Mouse (Mus musculus) liver, adult 2 months (tissue): ENCODE data around the gene Pigz. TPM values are rescaled to one million over a fixed set of nuclear protein-coding genes. Genes with fewer than 3 reads are reported as not detected.

ENCODE experiments used
- DNase-seq: peaks from one replicate; pipeline ENCODE4 v3.0.0-alpha.2; 2011; ENCODE audit warnings: low read depth, low spot score; ENCODE audit errors: extremely low read depth
- H3K27ac ChIP-seq: fragments of 200-500 bp; replicated peaks from 2 replicates; pipeline ENCODE4 v1.5.1; 2012; ENCODE audit warnings: low read depth, mild to moderate bottlenecking, control low read depth, inconsistent platforms, low read length; ENCODE audit not compliant: insufficient read depth
- H3K27me3 ChIP-seq: fragments of 200-500 bp; 2 replicates; pipeline ENCODE4 v1.6.1; 2012; ENCODE audit warnings: mild to moderate bottlenecking, moderate library complexity, low read length, inconsistent platforms; ENCODE audit not compliant: control insufficient read depth, insufficient read depth
- H3K36me3 ChIP-seq: fragments of 200-500 bp; 2 replicates; pipeline ENCODE4 v1.6.1; 2012; ENCODE audit warnings: low read length, inconsistent platforms; ENCODE audit not compliant: control insufficient read depth, insufficient read depth
- H3K4me1 ChIP-seq: fragments of 200-500 bp; 2 replicates; pipeline ENCODE4 v1.6.1; 2011; ENCODE audit warnings: low read length; ENCODE audit not compliant: control insufficient read depth, insufficient read depth
- H3K4me3 ChIP-seq: fragments of 200-500 bp; 2 replicates; pipeline ENCODE4 v1.5.1; 2011; ENCODE audit warnings: low read depth, mild to moderate bottlenecking, control low read depth, low read length, moderate library complexity; ENCODE audit not compliant: insufficient read depth
- H3K79me2 ChIP-seq: fragments of 200-500 bp; 2 replicates; pipeline ENCODE4 v1.6.1; 2012; ENCODE audit warnings: inconsistent platforms, mild to moderate bottlenecking, low read length, moderate library complexity; ENCODE audit not compliant: control insufficient read depth, insufficient read depth
- H3K9ac ChIP-seq: fragments of 200-500 bp; 2 replicates; pipeline ENCODE4 v1.6.1; 2012; ENCODE audit warnings: low read depth, mild to moderate bottlenecking, control low read depth, inconsistent platforms, low read length
- CTCF ChIP-seq: fragments of 200-500 bp; IDR thresholded peaks from 2 replicates; pipeline ENCODE4 v1.5.1; 2011; ENCODE audit warnings: low read depth, low read length, control low read depth
- POLR2A ChIP-seq: fragments of 200-500 bp; IDR thresholded peaks from 2 replicates; pipeline ENCODE4 v1.6.1; 2011; ENCODE audit warnings: low read length, control low read depth; ENCODE audit not compliant: insufficient read depth; ENCODE audit errors: extremely low read depth
- WGBS: fragments of 180-500 bp; shearing (Covaris S2); methylation state at CpG from one replicate; pipeline ENCODE4 v1.1.7; 2018; 5-methylcytosine and 5-hydroxymethylcytosine counted together
- polyA plus RNA-seq: library from polyadenylated mRNA; depleted of rRNA; stranded (reverse); fragments of >200 nt; gene quantifications from 2 replicates; pipeline ENCODE4 v1.2.3, GENCODE M21; 2012
- total RNA-seq: library from RNA; depleted of rRNA; stranded (reverse); fragments of >200 nt; gene quantifications from 2 replicates; pipeline ENCODE4 v1.2.3, GENCODE M21; 2014

Pigz gene
- total and polyA plus RNA-seq, 2 experiments: 0.18 to 0.33 TPM

- 13% methylated on average over 9 of the region's 9 CpGs for WGBS
- no peak overlapping the region for H3K4me3 ChIP-seq
Measured at GRCm38 (mm10) chr16:31906896-31907295, 26.8 kb upstream of the Pigz start.

GRCm38 (mm10) chr16:31908959-31909358, 24.7 kb upstream of the Pigz start:
- no peaks in the 10 kb centered on the region for H3K79me2 ChIP-seq
- H3K36me3 ChIP-seq: no peaks in the 10 kb centered on the region
- 74% methylated on average over 11 of the region's 11 CpGs for WGBS
- H3K27me3 ChIP-seq: no peaks in the 10 kb centered on the region
- no peak overlapping the region for H3K9ac ChIP-seq
- no peak overlapping the region for H3K27ac ChIP-seq
- TF ChIP-seq CTCF (no peak), POLR2A (no peak)
- no peak for DNase-seq
- H3K4me1 ChIP-seq: no peaks in the 10 kb centered on the region
- H3K4me3 ChIP-seq: no peak overlapping the region

More at GRCm38 (mm10) chr16:31906896-31907295, 26.8 kb upstream of the Pigz start:
- H3K27ac ChIP-seq: no peak overlapping the region
- no peaks in the 10 kb centered on the region for H3K4me1 ChIP-seq
- no peak for TF ChIP-seq CTCF
- TF ChIP-seq POLR2A: no peak
- H3K9ac ChIP-seq: no peak overlapping the region
- no peaks in the 10 kb centered on the region for H3K36me3 ChIP-seq
- no peak for DNase-seq
- H3K27me3 ChIP-seq: no peaks in the 10 kb centered on the region
- no peaks in the 10 kb centered on the region for H3K79me2 ChIP-seq

- no peaks in the 10 kb centered on the region for H3K79me2 ChIP-seq
- DNase-seq: no peak
- TF ChIP-seq CTCF (no peak), POLR2A (no peak)
- no peaks in the 10 kb centered on the region for H3K36me3 ChIP-seq
- H3K27ac ChIP-seq: no peak overlapping the region
- no peaks in the 10 kb centered on the region for H3K4me1 ChIP-seq
- no peak overlapping the region for H3K9ac ChIP-seq
- no peak overlapping the region for H3K4me3 ChIP-seq
- no peaks in the 10 kb centered on the region for H3K27me3 ChIP-seq
- 60% methylated on average over 10 of the region's 10 CpGs for WGBS
Measured at GRCm38 (mm10) chr16:31910281-31910847, 23.3 kb upstream of the Pigz start.

GRCm38 (mm10) chr16:31917776-31918175, 15.9 kb upstream of the Pigz start:
- peaks cover 6% of the 10 kb centered on the region for H3K4me1 ChIP-seq
- H3K9ac ChIP-seq: no peak overlapping the region
- H3K4me3 ChIP-seq: no peak overlapping the region
- TF ChIP-seq POLR2A: no peak
- no peak for TF ChIP-seq CTCF
- no peaks in the 10 kb centered on the region for H3K36me3 ChIP-seq
- WGBS: 18% methylated on average over 11 of the region's 11 CpGs
- DNase-seq: peak; percentile 41
- H3K27me3 ChIP-seq: no peaks in the 10 kb centered on the region
- no peaks in the 10 kb centered on the region for H3K79me2 ChIP-seq
- H3K27ac ChIP-seq: no peak overlapping the region

GRCm38 (mm10) chr16:31918248-31918724, 15.4 kb upstream of the Pigz start:
- no peaks in the 10 kb centered on the region for H3K36me3 ChIP-seq
- H3K27me3 ChIP-seq: no peaks in the 10 kb centered on the region
- no peak overlapping the region; the same call in 1 of the 2 replicates for H3K4me3 ChIP-seq
- no peak overlapping the region for H3K27ac ChIP-seq
- 3% methylated on average over 14 of the region's 14 CpGs for WGBS
- TF ChIP-seq POLR2A (no peak), CTCF (peak; percentile 83)
- H3K79me2 ChIP-seq: no peaks in the 10 kb centered on the region
- H3K4me1 ChIP-seq: peaks cover 6% of the 10 kb centered on the region
- H3K9ac ChIP-seq: peak overlapping the region; percentile 13; the same call in 1 of the 2 replicates
- peak; percentile 53 for DNase-seq

GRCm38 (mm10) chr16:31924368-31924767, 9.3 kb upstream of the Pigz start:
- H3K4me1 ChIP-seq: no peaks in the 10 kb centered on the region
- H3K4me3 ChIP-seq: no peak overlapping the region
- no peaks in the 10 kb centered on the region for H3K79me2 ChIP-seq
- no peaks in the 10 kb centered on the region for H3K27me3 ChIP-seq
- H3K36me3 ChIP-seq: no peaks in the 10 kb centered on the region
- WGBS: 81% methylated on average over 6 of the region's 6 CpGs
- no peak overlapping the region for H3K9ac ChIP-seq
- TF ChIP-seq CTCF: no peak
- TF ChIP-seq POLR2A: no peak
- no peak for DNase-seq
- H3K27ac ChIP-seq: no peak overlapping the region
